Mouse (Mus musculus): ENCODE data around the gene Tbc1d2b.

GRCm38 (mm10) chr9:90207808-90208207 lies 62.8 kb downstream of the Tbc1d2b start:
- no peak for TF ChIP-seq GATA1 (IDR thresholded peaks at IDR 0.05; ENCODE audit: low read length)
- no peak for TF ChIP-seq TAL1 (IDR thresholded peaks at IDR 0.05; ENCODE audit: low read length)

All from erythroblast, embryonic 14.5 days (primary cell).